Mouse (Mus musculus): ENCODE results near the gene Smad6.

DNA sequence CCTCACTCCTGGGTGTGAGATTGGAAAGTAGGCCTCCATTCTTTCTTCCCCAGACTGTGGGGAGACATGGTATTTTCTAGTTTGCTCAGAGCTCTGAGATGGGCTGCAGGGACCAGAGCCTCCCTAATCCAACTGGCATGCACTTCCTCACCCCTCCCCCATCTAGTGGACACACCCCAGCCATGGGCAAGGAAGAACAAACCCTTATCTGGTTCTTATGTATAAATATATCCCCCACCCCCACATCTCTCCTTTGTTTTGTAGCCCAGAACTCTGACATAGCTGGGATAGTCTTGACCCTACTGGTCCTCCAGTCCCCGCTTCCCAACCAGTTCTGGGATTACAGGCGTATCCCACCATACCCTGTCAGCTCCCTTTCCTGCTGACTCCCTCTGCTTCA lies 69.3 kb downstream of the Smad6 start:
- TF ChIP-seq POLR2A (IDR thresholded peaks at IDR 0.05; ENCODE audit: extremely low read depth, insufficient read depth, low read length) (no peak), CTCF (IDR thresholded peaks at IDR 0.05; ENCODE audit: low read depth, low read length) (no peak)
